Mouse (Mus musculus) stomach, postnatal 0 days (tissue): ENCODE measurements around the gene Nmur2.

ENCODE experiments used
- CTCF ChIP-seq: IDR thresholded peaks from 2 replicates; pipeline ENCODE4 v1.5.1; 2016; ENCODE audit warnings: antibody characterized with exemption, low read depth, mild to moderate bottlenecking, moderate library complexity
- EP300 ChIP-seq: optimal IDR thresholded peaks from 2 replicates; pipeline ENCODE3; 2016; ENCODE audit warnings: antibody characterized with exemption

DNA sequence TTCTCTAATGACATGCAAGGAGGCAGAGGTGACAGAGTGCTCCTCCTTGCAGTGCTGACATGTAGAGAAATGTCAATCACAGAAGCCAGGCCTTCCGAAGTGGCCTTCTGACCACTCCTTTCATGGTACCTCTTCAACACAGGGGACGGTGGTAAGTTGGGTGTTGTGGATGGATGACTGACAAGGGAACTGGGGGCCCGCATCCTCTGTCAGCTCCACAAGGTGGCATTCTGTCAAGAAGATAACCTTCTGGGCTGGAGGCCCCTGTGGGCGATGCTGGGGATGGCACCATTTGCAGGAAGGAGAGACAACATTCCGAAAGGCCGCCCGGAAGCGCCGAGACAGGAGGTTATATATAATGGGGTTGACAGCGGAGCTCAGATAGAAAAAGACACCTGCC, 14.0 kb downstream of the Nmur2 start:
- no peak for TF ChIP-seq CTCF
- no peak for TF ChIP-seq EP300
